Mouse (Mus musculus) lung, adult 2 months (tissue): Measurements from ENCODE around the gene Dclk3. TPM values are rescaled to one million over a fixed set of nuclear protein-coding genes. Genes with fewer than 3 reads are reported as not detected.

Experiments
- DNase-seq: peaks from one replicate; pipeline ENCODE4 v3.0.0; 2022
- H3K4me1 ChIP-seq: fragments of 200-500 bp; 2 replicates; pipeline ENCODE4 v1.6.1; 2011; ENCODE audit warnings: low read length; ENCODE audit not compliant: control insufficient read depth, insufficient read depth
- H3K4me3 ChIP-seq: fragments of 200-500 bp; replicated peaks from 2 replicates; pipeline ENCODE3; 2011; ENCODE audit warnings: low read depth, mild to moderate bottlenecking, control low read depth, low read length; ENCODE audit errors: extremely low read depth
- CTCF ChIP-seq: fragments of 200-500 bp; IDR thresholded peaks from 2 replicates; pipeline ENCODE4 v1.5.1; 2011; ENCODE audit warnings: mild to moderate bottlenecking, low read length, control low read depth; ENCODE audit not compliant: insufficient read depth
- POLR2A ChIP-seq: fragments of 200-500 bp; IDR thresholded peaks from 2 replicates; pipeline ENCODE4 v1.6.1; 2011; ENCODE audit warnings: low read depth, mild to moderate bottlenecking, control low read depth, low read length, borderline replicate concordance; ENCODE audit errors: extremely low read depth
- WGBS: fragments of 180-500 bp; shearing (Covaris S2); methylation state at CpG from one replicate; pipeline ENCODE4 v1.1.7; 2018; 5-methylcytosine and 5-hydroxymethylcytosine counted together
- polyA plus RNA-seq: library from polyadenylated mRNA; depleted of rRNA; stranded (reverse); fragments of >200 nt; gene quantifications from 2 replicates; pipeline ENCODE4 v1.2.3, GENCODE M21; 2012; rRNA removed

The Dclk3 gene
- 0.98 and 1.8 TPM in 2 replicates for polyA plus RNA-seq

DNA sequence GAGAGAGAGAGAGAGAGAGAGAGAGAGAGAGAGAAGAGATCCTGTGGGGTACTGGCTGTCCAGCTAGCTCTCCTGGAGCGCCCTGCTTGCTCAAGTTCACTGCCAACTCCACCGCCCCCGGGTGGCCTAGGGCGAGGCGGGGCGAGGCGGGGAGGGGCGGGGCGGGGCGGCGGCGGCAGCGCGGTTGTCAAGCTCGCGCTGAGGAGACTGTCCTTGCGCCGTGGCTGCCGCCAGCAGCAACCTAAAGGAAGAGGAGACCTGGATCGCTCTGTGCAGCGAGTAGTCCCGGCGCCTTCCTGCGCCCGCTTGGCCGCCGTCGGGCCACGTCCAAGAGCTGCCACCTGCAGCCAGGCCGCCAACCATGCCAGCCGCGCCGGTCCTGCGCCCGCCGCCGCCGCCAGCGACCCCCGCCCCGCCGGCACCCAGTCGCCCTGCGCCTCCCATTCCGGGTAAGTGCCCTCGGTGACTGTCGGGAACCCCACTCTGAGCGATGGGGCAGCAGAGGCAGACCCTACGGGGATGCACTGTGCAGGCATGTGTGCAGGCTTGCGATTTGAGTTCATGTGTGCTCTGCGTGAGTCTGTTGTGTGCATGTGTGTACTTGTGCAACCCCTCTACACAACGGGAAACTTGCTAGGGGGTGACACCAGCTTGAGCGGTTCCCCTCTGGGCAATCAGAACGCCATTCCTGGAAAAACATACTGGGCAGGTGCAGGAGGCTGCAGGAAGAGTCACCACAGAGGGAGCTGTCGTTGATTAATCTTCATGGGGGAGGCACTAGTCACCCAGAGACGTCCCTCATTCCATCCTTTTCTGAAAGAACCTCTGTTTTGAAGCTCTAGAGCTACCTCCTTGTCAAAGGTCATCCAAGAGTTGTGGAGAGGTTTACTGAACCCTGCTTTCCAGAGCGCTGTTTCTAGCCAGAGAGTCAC is at the start of gene Dclk3:
TSS of gene Dclk3 (plus strand) at position 178 of the 932 bp plus-strand sequence.
- WGBS: 3% methylated on average over 48 of the region's 57 CpGs
- peak; percentile 9 for DNase-seq
- no peak for TF ChIP-seq CTCF
- no peak for TF ChIP-seq POLR2A
- Histone ChIP-seq H3K4me1 (no peaks in the 10 kb centered on the region), H3K4me3 (peak within 1 kb of the TSS; percentile 60)

DNA sequence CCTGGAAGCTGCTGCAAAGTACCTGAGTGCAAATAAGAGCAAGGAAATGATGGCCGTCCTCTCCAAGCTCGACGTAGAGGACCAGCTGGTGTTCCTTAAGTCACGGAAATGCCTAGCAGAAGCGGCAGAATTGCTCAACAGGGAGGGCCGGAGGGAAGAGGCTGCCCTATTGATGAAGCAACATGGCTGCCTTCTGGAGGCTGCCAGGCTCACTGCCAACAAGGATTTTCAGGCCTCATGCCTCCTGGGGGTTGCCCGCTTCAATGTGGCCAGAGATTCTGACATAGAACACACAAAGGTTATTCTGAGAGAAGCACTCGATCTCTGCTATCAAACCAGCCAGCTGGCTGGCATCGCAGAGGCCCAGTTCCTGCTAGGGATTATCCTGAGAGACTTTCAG is 48.9 kb upstream of the Dclk3 start:
- 68% methylated on average over 9 of the region's 9 CpGs for WGBS
- Histone ChIP-seq H3K4me3 (no peak overlapping the region), H3K4me1 (no peaks in the 10 kb centered on the region)
- no peak for TF ChIP-seq CTCF
- no peak for DNase-seq

DNA sequence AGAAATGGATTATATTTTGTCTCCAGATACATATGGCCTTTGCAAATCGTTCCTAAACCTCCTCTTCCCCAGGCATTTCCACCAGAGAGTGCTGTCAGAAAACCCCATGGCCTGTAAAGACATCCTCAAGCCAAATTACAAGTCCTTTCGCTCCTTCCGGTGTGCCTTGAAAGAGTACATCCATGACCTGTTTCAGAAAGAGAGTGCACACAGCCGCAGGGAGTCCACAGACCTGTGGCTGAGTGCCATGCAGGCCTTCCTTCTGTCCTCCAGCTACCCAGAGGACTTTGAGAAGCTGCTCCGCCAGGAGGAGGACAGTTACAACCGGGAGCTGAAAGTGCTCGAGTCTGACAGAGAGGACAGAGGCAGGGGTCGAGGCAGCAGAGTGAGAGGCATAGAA is 47.8 kb upstream of the Dclk3 start:
- TF ChIP-seq POLR2A (no peak), CTCF (no peak)
- 77% methylated on average over 8 of the region's 8 CpGs for WGBS
- Histone ChIP-seq H3K4me3 (no peak overlapping the region), H3K4me1 (no peaks in the 10 kb centered on the region)
- DNase-seq: no peak

DNA sequence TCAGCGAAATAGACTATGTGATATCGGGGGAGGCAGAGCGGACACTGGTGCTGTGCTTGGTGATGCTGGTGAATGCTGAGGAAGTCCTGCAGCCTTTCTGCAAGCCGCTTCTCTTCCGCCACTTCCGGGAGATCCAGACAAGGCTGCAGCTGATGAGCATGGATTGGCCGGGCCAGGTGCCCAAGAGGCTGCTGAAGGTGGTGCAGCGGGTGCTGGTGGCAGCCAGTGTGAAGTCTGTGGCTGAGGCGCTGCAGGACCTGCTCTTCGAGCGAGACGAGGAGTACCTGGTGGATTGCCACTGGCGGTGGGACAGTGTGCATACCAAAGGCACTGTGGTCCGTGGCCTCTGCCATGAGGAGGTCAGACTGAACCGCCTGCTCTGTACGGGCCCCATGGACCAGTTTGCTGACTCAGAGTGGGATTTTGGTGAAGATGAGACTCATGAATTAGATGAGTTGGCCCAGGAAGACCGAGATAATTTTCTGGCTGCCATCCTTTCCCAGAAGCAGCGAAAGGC is 46.9 kb upstream of the Dclk3 start:
- Histone ChIP-seq H3K4me3 (no peak overlapping the region), H3K4me1 (no peaks in the 10 kb centered on the region)
- no peak for TF ChIP-seq POLR2A
- TF ChIP-seq CTCF: no peak
- 84% methylated on average over 18 of the region's 18 CpGs for WGBS
- DNase-seq: no peak

DNA sequence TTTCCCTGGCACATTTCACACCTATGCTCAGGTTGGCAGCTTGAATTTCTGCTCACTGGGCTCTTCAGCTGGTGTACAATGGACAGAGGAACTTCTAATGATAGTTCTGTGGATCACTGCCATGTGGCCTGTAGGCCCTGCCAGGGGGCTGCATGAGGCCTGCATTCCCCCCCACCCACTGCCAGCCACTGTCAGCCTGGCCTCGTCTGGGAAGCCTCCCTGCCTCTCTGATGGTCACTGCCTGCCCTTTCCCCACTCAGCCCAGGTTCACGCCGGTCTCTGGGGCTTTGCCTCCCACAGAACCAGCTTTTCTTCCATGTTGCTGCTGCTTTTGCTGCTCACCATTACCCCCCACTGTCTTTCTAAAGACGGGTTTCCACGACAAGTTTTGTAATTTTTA is 43.6 kb upstream of the Dclk3 start:
- WGBS: 79% methylated on average over 5 of the region's 5 CpGs
- DNase-seq: no peak
- Histone ChIP-seq H3K4me1 (no peaks in the 10 kb centered on the region), H3K4me3 (no peak overlapping the region)
- no peak for TF ChIP-seq POLR2A
- TF ChIP-seq CTCF: no peak

DNA sequence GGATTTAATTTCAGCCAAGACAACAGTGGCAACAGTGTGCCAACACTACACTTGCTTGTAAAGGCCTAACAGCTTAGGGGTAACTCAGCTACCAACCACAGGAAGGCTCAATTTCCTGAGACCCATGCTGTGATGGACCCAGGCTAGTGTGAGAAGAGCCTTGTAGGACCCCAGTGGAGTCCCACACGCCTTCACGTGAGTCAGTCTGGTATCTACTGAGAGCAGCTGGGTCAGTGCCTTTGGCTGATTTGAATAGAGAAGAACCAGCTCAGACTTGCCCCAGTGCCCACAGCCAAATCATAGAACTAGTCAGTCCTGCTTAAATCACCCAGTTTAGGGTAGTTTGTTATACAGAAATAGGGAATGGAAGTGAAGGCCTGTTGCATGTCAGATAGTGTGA is 40.8 kb upstream of the Dclk3 start:
- H3K4me1 ChIP-seq: no peaks in the 10 kb centered on the region
- no peak overlapping the region for H3K4me3 ChIP-seq
- TF ChIP-seq POLR2A (no peak), CTCF (no peak)
- WGBS: 76% methylated on average over 2 of the region's 2 CpGs
- DNase-seq: no peak

DNA sequence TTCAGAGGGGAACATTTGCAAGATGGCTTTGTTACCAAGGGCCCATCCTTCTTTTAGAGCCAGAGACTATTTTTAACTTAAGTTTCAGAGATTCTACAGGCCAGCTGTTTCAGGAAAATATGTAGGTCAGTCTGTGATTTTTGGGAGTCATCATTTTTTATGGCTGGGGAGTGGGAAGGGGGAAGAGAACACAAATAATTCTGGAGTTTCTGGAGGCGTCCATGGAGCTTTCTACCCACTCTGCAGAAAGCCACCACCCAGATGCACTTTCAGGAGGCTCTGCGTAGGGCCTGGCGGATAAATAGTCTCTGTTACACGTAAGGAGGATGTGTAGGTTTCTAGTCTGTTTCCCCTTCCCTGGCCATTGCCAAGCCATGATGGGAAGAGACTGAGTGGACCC is 38.8 kb upstream of the Dclk3 start:
- no peak for DNase-seq
- Histone ChIP-seq H3K4me1 (no peaks in the 10 kb centered on the region), H3K4me3 (no peak overlapping the region)
- 77% methylated on average over 4 of the region's 4 CpGs for WGBS
- TF ChIP-seq CTCF (no peak), POLR2A (no peak)

DNA sequence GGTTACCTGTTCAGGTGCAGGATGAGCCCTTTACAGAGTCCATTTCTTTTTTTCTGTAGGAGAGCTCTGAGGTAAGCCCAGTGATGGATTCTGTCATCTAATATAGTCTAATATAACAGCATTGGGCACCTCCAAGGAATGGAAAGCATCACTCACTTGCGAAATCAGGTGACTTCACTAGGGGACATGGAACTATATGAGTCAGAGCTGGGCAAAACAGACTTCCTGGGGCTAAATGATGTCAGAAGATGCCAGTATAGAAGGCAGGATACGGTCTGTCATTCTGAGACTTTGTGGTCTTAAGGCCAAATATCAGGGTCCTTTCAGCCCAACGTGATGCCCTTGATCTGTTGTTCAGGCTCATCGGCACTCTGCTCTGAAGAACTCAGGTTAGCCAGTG is 35.7 kb upstream of the Dclk3 start:
- Histone ChIP-seq H3K4me1 (no peaks in the 10 kb centered on the region), H3K4me3 (no peak overlapping the region)
- no peak for DNase-seq
- TF ChIP-seq POLR2A: no peak
- no peak for TF ChIP-seq CTCF
- 86% methylated on average over 4 of the region's 4 CpGs for WGBS

DNA sequence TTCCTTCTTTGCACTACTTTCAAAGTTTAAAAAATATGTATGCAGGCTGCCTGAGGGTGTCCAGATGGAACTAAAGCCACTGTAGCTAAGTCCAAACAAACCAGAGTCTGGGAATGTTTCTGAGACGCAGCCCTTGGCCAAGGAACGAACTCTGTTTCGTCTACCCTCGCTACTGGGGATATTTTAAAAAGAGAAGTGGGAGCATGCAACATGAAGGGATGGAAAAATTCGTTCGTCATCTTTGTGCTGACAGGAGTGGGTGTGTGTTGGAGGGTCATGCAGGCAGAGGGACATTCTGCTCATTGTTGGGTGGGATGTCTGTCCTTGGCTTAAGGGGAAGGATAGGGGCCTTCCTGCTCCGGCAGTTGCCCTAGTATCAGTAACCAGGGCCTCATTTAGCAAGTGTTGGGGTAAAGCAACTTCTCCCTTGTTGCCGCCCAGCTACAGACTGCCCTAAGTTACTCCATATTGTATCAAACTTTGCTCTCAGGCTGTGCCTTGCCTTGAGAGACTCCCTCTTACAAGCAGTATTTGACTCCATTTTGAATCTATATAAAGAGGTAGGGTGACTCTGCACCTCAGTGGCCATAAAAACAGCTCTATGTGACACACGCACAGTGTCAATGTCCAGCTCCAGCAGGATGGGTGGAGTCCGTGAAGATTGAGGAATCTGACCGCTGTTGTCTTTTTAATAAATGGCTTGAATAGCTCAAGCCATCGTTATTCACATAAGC is 34.4 kb upstream of the Dclk3 start:
- 77% methylated on average over 12 of the region's 12 CpGs for WGBS
- Histone ChIP-seq H3K4me1 (no peaks in the 10 kb centered on the region), H3K4me3 (no peak overlapping the region)
- TF ChIP-seq CTCF: no peak
- no peak for TF ChIP-seq POLR2A
- DNase-seq: no peak
